Mouse (Mus musculus) macrophage (primary cell): ENCODE data around the gene Large2. TPM values are rescaled to one million over a fixed set of nuclear protein-coding genes. Genes with fewer than 3 reads are reported as not detected.
A peak's percentile ranks its signal among the peaks of the same experiment; 100 is the strongest.

Experiments
- H3K27ac ChIP-seq: fragments of 350-480 bp; formaldehyde crosslinking; 2 replicates; pipeline ENCODE4 v1.9.0; 2021
- H3K36me3 ChIP-seq: fragments of 350-480 bp; formaldehyde crosslinking; 2 replicates; pipeline ENCODE4 v1.9.0; 2021; ENCODE audit errors: inconsistent target
- H3K4me3 ChIP-seq: fragments of 350-480 bp; formaldehyde crosslinking; 2 replicates; pipeline ENCODE4 v1.9.0; 2021; ENCODE audit errors: inconsistent target
- H3K79me2 ChIP-seq: fragments of 350-480 bp; formaldehyde crosslinking; 2 replicates; pipeline ENCODE4 v1.9.0; 2021; ENCODE audit errors: inconsistent target
- WGBS: methylation state at CpG from one replicate; pipeline ENCODE4 v1.1.7; 2026; ENCODE audit warnings: inconsistent platforms; ENCODE audit not compliant: missing documents; 5-methylcytosine and 5-hydroxymethylcytosine counted together
- polyA plus RNA-seq: library from polyadenylated mRNA; stranded (reverse); fragments of 250-400 nt; gene quantifications from 3 replicates; pipeline ENCODE4 v1.2.4, GENCODE M21; 2018; ENCODE audit warnings: inconsistent platforms

Gene Large2
- polyA plus RNA-seq, 1 experiment from 2014 or later, result not detected

DNA sequence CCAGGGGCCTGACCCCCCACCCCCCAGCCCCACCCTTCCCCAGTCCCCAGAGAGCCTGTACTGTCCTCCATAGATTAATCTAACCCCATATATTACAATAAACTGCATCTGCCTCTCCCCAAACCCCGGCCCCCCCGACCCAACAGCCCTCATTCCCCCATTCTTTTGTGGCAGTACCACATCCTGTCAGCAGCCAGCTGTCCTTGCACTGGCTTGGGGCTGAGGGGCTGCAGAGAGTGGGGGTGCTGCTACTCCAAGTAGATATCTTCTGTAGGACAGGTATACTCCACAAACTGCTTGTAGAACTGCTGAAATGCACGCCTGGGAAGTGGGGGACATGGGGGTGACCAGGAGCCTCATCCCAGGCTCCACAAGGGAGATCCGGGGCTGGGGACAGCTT lies 9.4 kb upstream of the Large2 start:
- Histone ChIP-seq H3K27ac (no peak overlapping the region), H3K4me3 (no peak overlapping the region), H3K36me3 (peaks cover 31% of the 10 kb centered on the region), H3K79me2 (no peaks in the 10 kb centered on the region)
- 48% methylated on average over 3 of the region's 4 CpGs for WGBS

DNA sequence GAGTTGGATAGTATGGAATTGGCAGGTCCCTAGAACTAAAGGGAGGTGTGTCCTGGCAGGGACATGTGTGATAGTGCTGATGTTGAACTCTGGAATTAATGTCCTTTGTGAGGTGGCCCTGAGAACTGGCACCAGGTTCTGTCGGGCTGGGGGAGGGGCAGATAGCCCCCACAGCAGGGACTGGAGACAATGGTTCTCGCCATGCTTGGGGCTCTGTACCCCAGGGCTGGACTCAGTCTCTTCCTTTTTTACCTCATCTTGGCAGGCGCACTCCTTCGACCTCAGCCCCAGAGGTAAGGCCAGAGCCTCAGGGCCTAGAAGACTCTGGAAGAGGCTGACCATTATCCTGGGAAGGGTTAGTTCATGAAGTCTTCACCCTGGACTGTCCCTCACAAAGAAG lies 8.1 kb upstream of the Large2 start:
- WGBS, result 80% methylated on average over 4 of the region's 4 CpGs
- Histone ChIP-seq H3K36me3 (peaks cover 45% of the 10 kb centered on the region), H3K4me3 (no peak overlapping the region), H3K79me2 (no peaks in the 10 kb centered on the region), H3K27ac (no peak overlapping the region)

DNA sequence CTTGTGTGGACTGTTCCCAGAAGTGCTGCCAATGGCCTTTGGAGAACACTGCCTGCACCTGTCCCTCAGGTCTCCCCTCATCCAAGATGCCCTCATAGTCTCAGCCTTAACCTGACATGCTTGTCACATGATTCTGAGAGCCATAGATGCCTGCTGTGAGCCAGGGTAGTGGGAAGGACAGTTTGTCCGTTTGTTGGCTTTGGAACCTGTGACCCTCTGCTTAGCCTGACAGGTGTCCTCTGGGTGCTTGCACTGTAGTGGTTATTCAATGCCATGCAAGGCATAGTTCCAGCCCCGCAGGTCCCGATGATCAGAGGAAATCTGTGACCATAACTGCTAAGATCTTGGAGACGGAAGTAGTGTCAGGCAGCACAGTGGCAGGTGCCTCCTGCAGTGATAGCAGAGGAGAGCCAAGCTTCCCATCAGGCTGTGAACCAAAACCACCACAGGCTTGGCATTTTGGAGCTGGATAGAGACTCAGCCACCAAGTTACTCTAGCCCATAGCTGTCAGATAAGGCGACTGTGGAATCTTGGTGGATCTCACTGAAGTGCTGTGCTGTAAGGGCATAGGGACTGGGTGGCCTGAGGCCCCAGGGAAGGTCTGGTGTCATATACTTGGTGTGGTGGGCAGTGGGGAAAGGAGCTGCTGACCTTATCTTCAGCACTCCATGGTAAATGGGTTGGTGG lies 7.4 kb upstream of the Large2 start, which contains the start of gene 1700029I15Rik:
1700029I15Rik (plus strand) TSS at position 638 of the 688 bp plus-strand sequence.
- 97% methylated on average over 5 of the region's 5 CpGs for WGBS
- Histone ChIP-seq H3K79me2 (peaks cover 5% of the 10 kb centered on the region; the same call in 1 of the 2 replicates), H3K36me3 (peaks cover 48% of the 10 kb centered on the region), H3K27ac (no peak within 1 kb of the TSS), H3K4me3 (no peak within 1 kb of the TSS)

DNA sequence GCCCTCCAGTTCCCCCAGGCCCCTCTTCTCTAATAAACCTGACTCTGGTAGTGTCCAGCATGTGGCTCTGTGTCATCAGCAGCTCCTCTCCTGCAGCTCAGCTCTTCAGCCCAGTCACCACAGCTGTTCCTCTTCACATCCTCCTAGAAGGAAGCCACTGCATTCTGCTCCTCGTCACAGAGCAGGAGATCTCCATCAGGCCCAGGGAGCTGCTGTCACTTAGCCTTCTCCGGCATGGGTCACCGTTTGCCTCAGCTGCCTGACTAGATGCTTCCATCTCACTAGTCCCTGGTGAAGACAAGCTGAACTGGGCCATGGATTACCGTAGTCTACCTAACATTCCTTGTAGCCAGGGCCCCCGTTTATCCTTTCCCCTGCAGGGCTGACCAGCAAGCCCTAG lies 6.5 kb upstream of the Large2 start:
- H3K27ac ChIP-seq, result no peak overlapping the region
- H3K79me2 ChIP-seq, result peaks cover 13% of the 10 kb centered on the region; the same call in 1 of the 2 replicates
- H3K4me3 ChIP-seq, result no peak overlapping the region
- 86% methylated on average over 5 of the region's 5 CpGs for WGBS
- H3K36me3 ChIP-seq, result peaks cover 48% of the 10 kb centered on the region

DNA sequence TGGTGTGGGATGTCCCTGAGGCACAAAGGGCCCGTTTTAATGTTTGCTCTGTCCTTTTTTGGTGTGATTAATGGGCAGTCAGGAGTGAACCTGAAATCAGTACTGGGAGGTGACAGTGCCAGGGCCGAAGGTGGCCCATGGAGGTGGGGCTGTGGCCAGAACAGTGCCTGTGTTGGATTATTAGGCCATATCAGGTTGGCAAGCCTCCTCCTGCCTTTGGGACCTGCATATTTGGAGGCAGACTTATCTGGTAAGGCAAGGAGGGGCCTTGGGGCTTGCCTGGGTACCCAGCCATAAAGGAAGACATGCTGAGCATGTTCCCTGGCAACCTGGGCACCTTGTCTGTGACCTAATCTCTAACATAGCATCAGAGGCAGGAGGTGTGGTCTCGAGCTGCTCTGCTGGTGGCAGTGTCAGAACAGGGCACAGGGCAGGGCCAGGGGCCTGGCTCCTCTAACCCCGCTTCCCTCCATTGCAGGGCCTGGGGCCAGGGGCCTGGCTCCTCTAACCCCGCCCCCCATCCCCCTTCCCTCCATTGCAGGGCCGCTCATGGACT lies 5.9 kb upstream of the Large2 start:
- 82% methylated on average over 6 of the region's 6 CpGs for WGBS
- H3K4me3 ChIP-seq, result no peak overlapping the region
- no peak overlapping the region for H3K27ac ChIP-seq
- H3K79me2 ChIP-seq, result peaks cover 19% of the 10 kb centered on the region; the same call in 1 of the 2 replicates
- peaks cover 48% of the 10 kb centered on the region for H3K36me3 ChIP-seq

DNA sequence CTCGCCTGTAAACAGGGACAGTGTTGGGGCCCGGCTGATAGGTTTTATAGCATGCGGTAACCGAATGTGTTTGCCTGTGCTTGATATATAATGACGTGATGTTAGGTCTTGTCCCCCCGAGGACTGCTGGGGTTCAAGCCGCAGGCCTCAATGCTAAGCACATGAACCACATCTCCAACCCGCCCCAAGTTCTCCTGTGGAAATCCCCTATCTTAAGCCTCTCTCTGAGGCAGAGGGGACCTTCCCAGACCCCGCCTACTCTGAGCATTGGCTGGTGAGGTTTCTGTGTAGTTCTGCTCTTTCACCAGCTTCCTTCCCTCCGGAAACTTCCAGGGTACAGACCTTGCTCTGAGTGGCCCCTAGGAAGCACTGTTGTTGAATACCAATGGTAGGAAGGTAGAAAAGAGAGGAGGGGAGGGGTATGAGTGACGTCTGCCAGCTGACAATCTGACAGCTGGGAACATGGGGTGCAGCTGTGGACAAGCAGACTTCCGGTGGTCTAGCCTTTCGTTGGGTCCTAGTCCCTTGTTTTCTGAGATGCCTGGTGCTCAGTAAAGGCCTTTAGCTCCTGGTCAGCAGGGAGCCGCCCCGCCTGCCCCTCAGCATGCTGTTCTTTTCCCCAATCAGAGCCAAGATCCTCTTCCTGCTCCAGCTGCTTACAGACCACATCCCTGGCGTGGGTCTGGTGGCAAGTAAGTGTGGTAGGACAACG lies 5.3 kb upstream of the Large2 start:
- Histone ChIP-seq H3K4me3 (no peak overlapping the region), H3K79me2 (peaks cover 21% of the 10 kb centered on the region; the same call in 1 of the 2 replicates), H3K36me3 (peaks cover 48% of the 10 kb centered on the region), H3K27ac (no peak overlapping the region)
- WGBS, result 89% methylated on average over 16 of the region's 17 CpGs

GRCm38 (mm10) chr2:92377320-92377719 lies 2.7 kb upstream of the Large2 start:
- no peak overlapping the region for H3K4me3 ChIP-seq
- H3K36me3 ChIP-seq, result peaks cover 47% of the 10 kb centered on the region
- WGBS, result 90% methylated on average over 6 of the region's 7 CpGs

DNA sequence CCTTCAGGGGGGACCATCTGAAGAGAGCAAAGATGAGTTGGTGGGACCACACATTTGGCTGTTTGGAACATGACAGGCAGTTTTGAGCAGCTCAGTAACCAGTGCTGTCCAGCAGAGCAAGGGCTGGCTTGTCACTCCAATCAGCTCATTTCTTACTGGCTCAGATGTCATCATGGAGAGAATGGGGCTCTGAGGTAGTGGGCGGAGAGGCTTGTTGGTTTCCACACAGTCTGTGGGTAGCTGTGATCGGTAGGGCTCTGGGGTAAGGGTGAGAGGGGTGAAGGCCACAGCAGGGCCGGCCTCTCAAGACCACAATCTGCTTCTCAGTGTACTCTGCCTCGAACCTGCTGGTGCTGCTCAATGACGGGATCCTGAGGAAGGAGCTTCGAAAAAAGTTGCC lies 1.6 kb upstream of the Large2 start:
- Histone ChIP-seq H3K36me3 (peaks cover 36% of the 10 kb centered on the region), H3K27ac (no peak overlapping the region), H3K4me3 (peak overlapping the region; percentile 97), H3K79me2 (peaks cover 21% of the 10 kb centered on the region; the same call in 1 of the 2 replicates)
- 76% methylated on average over 6 of the region's 6 CpGs for WGBS

More at GRCm38 (mm10) chr2:92377320-92377719, 2.7 kb upstream of the Large2 start:
- Histone ChIP-seq H3K79me2 (peaks cover 21% of the 10 kb centered on the region; the same call in 1 of the 2 replicates), H3K27ac (no peak overlapping the region)

DNA sequence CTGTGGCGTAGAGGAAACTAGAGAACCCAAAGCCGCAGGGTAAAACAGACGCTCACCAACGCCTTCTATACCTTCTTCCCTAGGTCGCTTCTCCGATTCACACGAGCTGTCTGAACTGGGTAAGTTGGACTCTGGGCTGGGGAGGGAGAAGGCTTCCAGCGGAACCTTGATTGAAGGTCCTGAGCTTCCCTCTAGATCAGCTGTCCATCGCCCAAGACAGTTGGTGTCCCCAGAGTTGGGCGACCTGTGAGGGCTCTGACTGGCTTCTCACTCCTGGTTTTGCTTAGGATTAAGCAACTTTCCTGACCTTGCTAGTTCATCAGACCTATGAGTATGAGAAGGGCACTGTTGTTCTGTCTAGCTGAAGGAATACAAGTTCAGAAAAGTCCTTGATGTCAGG lies 1.1 kb upstream of the Large2 start:
- H3K36me3 ChIP-seq, result peaks cover 33% of the 10 kb centered on the region
- peaks cover 21% of the 10 kb centered on the region; the same call in 1 of the 2 replicates for H3K79me2 ChIP-seq
- peak overlapping the region; percentile 67 for H3K27ac ChIP-seq
- WGBS, result under 1% methylated on average over 10 of the region's 10 CpGs
- H3K4me3 ChIP-seq, result peak overlapping the region; percentile 97

- peak overlapping the region; percentile 67 for H3K27ac ChIP-seq
- WGBS, result under 1% methylated on average over 29 of the region's 29 CpGs
- H3K36me3 ChIP-seq, result peaks cover 28% of the 10 kb centered on the region
- H3K79me2 ChIP-seq, result peaks cover 21% of the 10 kb centered on the region; the same call in 1 of the 2 replicates
- peak overlapping the region; percentile 97 for H3K4me3 ChIP-seq
Measured at GRCm38 (mm10) chr2:92375099-92375623, 492 bp upstream of the Large2 start.

- Histone ChIP-seq H3K4me3 (no peak overlapping the region), H3K27ac (no peak overlapping the region), H3K36me3 (peaks cover 10% of the 10 kb centered on the region), H3K79me2 (peaks cover 21% of the 10 kb centered on the region; the same call in 1 of the 2 replicates)
- WGBS, result 52% methylated on average over 11 of the region's 11 CpGs
Measured at GRCm38 (mm10) chr2:92373437-92373813, 1.2 kb downstream of the Large2 start.

DNA sequence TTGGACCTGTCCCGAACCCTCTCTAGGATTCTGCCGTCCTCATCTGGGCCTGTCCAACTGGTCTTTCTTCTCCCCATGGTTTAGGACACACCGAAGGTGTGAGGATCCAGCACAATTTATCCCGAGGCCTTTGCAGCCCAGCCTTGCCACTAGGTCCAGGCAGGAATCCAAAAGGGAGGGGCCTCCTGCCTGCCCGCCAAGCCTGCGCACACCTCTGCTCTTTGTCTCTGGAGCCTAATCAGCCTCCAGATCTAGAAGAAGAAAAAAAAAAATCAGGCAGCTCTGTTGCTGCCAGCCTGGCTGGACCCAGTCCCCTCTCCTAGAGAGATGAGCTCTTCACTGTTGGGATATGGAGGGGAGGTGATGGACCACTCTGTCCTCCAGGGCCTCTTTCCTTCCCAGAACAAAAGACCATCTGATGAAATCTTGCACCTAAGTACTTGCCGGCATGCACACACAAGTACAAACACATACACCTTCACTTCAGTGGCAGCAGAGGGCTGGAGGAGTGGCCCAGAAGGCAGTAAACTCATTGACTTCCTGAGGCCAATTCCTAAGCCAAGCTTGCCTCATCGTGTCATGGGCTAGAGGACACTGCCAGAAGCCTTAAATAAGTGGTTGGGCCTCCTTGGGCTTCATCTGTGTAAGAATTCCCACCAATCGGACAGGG lies 1.8 kb downstream of the Large2 start:
- Histone ChIP-seq H3K27ac (no peak overlapping the region), H3K4me3 (no peak overlapping the region), H3K79me2 (peaks cover 21% of the 10 kb centered on the region; the same call in 1 of the 2 replicates), H3K36me3 (peaks cover 5% of the 10 kb centered on the region)
- 81% methylated on average over 9 of the region's 9 CpGs for WGBS

- 93% methylated on average over 10 of the region's 10 CpGs for WGBS
- no peak overlapping the region for H3K27ac ChIP-seq
Measured at GRCm38 (mm10) chr2:92371971-92372690, 2.5 kb downstream of the Large2 start.

More at GRCm38 (mm10) chr2:92371971-92372690, 2.5 kb downstream of the Large2 start:
- Histone ChIP-seq H3K79me2 (peaks cover 17% of the 10 kb centered on the region; the same call in 1 of the 2 replicates), H3K36me3 (no peaks in the 10 kb centered on the region), H3K4me3 (no peak overlapping the region)
